Mouse (Mus musculus) A20 (cell line): ENCODE results near the gene Ccdc43.
A peak's percentile ranks its signal among the peaks of the same experiment; 100 is the strongest.

ENCODE experiments used
- DNase-seq: peaks from one replicate; pipeline ENCODE4 v3.0.0-alpha.2; 2011; ENCODE audit warnings: low read depth, low spot score

Gene Ccdc43

GRCm38 (mm10) chr11:102665637-102666435 lies 31.7 kb downstream of the Ccdc43 start:
- DNase-seq, result no peak

DNA sequence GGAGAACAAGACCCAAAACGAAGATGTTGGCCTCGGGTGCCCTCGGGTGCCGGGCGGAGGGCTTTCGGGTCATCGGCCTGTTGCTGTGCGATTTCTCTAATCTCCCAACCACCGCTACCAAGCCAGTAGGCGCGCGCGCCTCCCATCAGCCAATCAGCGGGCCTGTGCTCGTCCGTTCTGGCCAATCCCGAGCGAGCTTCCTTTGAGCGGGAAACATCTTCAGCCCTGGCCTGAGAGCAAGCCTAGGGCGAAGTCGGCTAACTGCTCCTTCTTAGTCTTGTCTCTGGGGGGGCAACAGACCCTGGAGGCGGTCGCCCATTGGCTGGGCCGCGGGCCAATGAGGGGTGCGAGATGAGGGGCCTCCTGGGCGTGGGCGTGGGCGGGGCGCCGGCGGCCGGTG lies 32.4 kb downstream of the Ccdc43 start:
- no peak for DNase-seq

- no peak for DNase-seq
Measured at GRCm38 (mm10) chr11:102663416-102663815, 34.2 kb downstream of the Ccdc43 start, which contains the start of gene Meioc. TSS of gene Meioc (plus strand) at chr11:102663716.

DNA sequence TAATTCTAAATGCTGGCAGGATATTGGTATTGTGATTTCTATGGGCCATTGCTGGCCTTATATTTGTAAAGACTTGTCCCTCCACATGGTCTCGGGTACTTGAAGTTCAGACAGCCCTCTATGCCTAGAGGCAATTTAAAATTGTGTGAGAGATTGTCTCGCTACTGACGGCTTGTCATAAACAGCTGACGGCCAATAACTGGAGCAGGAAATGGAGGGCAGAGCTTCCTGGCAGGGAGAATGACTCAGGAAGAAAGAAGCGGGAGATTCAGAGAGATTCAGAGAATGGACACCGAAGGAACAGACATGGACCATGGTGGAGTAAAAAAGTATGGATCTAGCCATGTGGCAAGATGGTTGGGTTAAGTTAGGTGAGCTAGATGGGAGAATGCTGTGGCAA lies 40.7 kb downstream of the Ccdc43 start:
- no peak for DNase-seq

- DNase-seq, result peak; percentile 30
Measured at GRCm38 (mm10) chr11:102656326-102656926, 41.2 kb downstream of the Ccdc43 start.

DNA sequence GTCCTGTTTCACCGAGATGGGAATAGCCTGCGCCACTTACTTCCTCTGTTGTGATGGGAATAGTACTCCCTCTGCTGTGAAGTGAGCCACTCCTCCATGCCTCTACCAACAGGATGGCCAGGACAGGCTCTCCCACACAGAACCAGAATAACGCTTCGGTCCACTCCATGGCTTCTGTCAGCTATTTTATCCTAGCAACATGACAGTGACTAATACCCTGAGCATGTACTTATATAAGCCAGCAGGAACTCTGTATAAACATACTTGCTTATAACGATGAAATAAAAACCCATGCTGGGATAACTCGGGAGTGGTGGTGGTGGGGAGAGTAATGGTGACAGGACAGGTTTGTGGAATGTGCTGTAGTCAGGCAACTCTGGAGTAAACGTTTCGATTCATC lies 41.7 kb downstream of the Ccdc43 start:
- no peak for DNase-seq

DNA sequence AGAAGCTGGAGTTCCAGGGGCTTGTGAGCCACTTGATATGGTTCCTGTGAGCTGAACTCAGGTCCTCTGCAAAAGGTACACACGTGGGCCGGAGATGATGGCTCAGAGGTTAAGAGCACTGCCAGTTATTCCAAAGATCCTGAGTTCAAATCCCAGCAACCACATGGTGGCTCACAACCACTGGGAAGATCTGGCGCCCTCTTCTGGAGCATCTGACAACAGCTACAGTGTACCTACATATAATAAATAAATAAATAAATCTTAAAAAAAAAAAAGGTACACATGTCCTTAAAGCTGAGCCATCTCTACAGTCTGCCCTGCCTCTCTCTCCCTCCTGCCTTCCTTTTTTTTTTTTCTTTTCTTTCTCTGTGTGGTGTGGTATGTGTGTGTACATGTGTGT lies 44.7 kb downstream of the Ccdc43 start:
- DNase-seq, result peak; percentile 57

- peak; percentile 69 for DNase-seq
Measured at GRCm38 (mm10) chr11:102651381-102651780, 46.2 kb downstream of the Ccdc43 start.

DNA sequence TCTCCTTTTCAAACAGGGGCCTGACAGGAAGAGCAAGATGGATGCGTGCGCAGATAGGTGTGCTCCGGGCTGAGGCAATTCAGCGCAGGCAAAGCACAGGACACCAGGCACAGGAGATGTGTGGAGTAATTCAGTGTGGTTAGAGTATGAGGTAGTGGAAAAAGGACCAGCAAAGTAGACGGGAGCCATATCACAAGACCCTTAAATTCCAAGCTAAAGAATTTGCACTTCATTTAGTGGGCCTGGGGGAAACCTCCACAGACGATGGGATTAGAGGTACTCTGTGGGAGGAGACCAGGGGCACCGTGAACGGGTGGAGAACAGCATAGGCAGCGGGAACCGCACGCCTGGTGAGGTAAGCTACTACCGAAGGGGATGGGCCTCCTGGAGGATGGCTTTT lies 49.7 kb downstream of the Ccdc43 start:
- DNase-seq, result no peak

DNA sequence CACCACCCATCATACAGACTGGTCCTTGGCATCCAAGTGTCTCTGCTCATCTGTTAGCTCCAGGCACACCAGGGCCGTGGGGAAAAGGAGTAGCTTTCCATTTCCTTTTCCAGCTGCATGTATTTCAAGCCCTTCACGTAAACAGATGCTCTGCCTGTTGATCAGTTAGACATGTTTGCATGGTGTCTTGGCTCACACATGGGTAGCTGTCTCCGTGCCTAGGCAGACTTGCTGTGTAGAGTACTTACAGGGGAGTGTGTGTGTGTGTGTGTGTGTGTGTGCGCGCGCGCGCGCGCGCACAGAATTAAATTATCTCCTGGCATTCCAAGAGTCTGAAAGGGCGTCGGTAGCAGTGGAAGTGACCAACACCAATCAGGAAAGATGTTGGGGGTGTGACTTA lies 51.4 kb downstream of the Ccdc43 start:
- no peak for DNase-seq

DNA sequence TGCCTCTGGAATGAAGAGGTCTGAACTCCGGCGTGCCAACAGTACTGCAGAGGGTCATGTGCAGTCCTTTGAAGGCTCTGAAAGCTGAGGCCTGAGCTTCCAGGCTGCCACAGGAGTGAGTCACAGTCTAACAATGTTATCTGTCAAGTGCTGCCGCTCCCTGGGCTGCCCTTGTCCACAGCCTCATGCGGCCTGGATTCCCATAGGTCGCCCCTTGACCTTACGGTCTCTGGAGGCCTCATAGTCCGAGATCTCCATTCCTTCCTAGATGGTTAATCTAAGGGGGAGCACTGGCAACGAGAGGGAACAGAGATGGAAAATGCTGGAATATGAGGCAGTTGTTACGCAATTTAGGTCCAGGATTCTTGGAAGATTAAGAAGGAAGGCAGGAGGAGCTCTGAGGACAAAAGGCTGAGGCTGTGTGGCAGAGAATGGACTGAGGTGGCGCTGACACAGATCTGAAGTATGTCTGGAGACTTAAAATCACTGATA lies 53.6 kb downstream of the Ccdc43 start:
- no peak for DNase-seq

GRCm38 (mm10) chr11:102636887-102637286 lies 60.7 kb downstream of the Ccdc43 start:
- DNase-seq, result no peak
